Mouse (Mus musculus) layer of hippocampus, adult 2 months (tissue): ENCODE measurements at regions not wholly inside any gene's neighbourhood (a gene's known extent, or its start where the extent isn't known, plus 50 kb on each side); places are given as distances from the start of the nearest gene placed in this dataset.

ENCODE experiments used
- DNase-seq, 2 experiments: peaks; one replicate each; pipeline ENCODE4 v3.0.0; 2022; ENCODE audit warnings: low spot score in 2 of 2
- H3K27ac ChIP-seq: fragments of 200-600 bp; 2 replicates; pipeline ENCODE4 v1.8.1; 2022
- H3K4me3 ChIP-seq: fragments of 200-600 bp; 2 replicates; pipeline ENCODE4 v1.8.1; 2022; ENCODE audit warnings: mild to moderate bottlenecking
- CTCF ChIP-seq: fragments of 200-600 bp; conservative IDR thresholded peaks from 2 replicates; pipeline ENCODE4 v1.8.1; 2022; ENCODE audit warnings: antibody characterized with exemption, mild to moderate bottlenecking, moderate library complexity

DNA sequence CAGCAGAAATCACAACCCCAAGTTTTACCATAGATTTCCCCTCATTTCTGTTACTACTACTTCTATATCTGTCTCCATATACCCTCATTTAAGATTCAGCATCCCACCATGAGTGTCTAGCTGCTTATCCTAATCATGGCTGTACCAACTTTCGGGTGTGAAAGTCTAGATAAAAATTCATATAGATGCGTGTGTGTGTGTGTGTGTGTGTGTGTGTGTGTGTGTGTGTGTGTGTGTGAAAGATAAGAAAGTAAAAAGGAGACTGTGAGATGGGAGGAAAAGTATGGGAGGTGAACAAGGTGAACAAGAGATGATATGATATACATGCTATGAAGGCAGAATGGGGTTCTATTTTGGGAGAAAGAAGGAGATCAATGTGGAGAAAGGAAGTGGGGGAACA lies 111.7 kb upstream of the Nhs start:
- TF ChIP-seq CTCF = no peak
- Histone ChIP-seq H3K27ac (no peak overlapping the region), H3K4me3 (no peak overlapping the region)
- no peak for DNase-seq

DNA sequence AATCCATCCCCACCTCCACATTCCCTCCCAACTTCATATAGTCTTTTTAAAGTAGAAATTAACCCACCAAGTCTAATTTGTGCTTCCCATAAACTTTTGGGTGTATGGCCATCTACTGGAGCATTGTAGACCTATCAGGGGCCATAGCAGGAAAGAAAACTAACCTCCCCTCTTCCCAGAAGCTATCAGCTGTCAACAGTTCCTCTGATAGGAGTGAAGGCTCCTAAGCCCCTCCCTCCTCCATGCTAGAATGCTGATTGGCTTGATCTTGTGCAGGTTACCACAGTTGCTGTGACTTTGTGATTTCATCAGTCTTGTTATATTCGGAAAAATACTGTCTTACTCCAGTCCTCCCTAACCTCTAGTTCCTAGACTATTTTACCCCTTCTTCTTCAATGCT lies 109.4 kb upstream of the Nhs start:
- H3K4me3 ChIP-seq = no peak overlapping the region
- no peak overlapping the region for H3K27ac ChIP-seq
- TF ChIP-seq CTCF = no peak
- DNase-seq = no peak

DNA sequence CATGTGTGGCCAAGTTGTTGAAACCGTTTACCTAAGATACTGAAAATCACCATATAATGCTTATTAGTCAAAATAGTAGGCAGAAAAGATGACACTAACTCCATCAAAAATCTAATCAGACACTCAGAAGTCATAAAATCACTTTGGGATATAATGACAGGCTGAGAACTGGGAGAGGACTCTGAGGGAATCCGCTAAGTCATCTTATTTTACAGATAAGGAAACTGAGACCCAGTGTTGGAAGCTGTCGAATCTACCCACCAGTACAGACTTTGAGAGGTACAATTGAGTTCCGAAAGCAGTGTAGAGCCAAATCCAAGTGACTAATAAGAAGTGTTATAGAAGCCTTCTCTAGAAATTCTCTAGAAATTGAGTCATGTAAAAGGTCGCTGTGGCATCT lies 108.6 kb upstream of the Nhs start:
- H3K4me3 ChIP-seq = no peak overlapping the region
- no peak for TF ChIP-seq CTCF
- no peak for DNase-seq
- no peak overlapping the region for H3K27ac ChIP-seq

DNA sequence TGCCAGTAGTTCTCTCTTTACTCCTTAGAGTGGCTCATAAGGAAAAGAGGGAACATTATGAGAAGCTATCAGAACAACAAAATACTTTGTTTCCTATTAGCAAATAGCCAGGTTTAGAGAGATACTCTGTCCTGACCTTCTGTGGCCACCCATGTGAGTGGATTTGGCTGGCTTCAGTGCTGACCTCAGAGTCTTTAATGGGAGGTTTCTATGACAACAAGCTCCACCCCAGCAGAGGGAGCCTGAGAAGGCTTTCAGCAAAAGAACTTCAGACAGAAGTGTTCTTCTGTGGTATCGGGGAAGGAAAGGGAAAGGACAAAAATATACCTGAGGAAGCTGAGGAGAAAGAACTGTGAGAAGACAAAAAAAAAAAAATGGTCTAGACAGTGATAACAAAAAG lies 108.1 kb upstream of the Nhs start:
- Histone ChIP-seq H3K27ac (no peak overlapping the region), H3K4me3 (no peak overlapping the region)
- TF ChIP-seq CTCF = no peak
- no peak for DNase-seq

DNA sequence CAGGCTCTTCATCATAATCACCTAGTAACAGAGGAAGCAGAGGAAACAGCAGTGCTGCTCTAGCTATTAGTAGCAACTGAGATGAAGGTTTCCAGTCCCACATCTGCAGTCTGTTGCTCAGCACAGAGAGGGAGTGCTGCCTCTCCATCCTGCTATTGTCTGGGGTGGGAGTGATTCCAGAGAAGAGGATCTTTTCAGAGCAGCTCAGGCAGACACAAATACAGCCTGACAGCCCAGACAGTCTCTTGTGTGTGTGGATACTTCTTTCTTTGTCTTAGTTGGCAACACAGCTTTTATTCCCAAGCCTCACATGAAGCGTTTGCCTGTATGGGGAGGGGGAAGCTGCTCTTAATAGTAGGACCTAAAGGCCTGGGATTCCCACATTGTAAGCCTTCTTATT lies 107.2 kb upstream of the Nhs start:
- Histone ChIP-seq H3K27ac (no peak overlapping the region), H3K4me3 (no peak overlapping the region)
- TF ChIP-seq CTCF = no peak
- DNase-seq = no peak

DNA sequence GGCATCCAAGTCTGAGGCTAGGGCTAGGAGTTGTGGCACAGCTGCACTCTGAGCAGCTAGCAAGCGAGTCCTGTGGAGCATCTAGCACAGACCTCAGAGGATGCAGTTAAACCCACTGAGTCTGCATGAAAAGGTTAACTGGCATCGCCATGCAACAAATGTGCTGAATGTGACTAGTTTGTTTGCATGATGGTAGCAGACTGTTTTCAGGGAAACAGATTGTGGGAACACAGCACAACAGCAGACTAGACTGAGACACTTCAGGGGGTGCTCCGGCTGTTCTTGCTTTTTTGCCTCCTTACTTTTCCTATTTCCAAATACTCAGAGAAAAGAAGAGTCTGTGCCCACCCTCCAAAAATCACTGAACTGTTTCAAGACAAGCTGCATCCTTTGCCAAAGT lies 97.9 kb upstream of the Nhs start:
- peak in 1 of 2 experiments; percentile 9 for DNase-seq
- H3K4me3 ChIP-seq = no peak overlapping the region
- H3K27ac ChIP-seq = no peak overlapping the region
- TF ChIP-seq CTCF = no peak

DNA sequence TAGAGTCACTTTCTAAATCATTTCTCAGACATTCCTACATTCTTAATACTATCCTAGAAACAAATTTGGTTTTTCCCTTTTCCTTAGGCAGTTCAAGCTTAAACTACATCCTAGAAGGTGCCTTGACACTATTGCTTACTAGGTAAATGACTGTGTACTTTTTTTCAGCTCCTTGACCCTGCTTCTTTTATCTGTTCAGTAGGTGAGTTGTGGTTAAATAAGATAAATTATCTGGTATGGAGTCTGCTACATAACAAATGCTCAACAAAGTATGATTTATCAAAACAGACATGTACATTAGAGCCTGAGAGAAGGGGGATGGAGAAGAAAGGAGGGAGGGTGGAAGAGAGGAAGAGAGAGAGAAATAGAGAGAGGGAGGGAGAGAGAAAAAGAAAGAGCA lies 96.3 kb upstream of the Nhs start:
- Histone ChIP-seq H3K27ac (no peak overlapping the region), H3K4me3 (no peak overlapping the region)
- TF ChIP-seq CTCF = no peak
- no peak for DNase-seq

DNA sequence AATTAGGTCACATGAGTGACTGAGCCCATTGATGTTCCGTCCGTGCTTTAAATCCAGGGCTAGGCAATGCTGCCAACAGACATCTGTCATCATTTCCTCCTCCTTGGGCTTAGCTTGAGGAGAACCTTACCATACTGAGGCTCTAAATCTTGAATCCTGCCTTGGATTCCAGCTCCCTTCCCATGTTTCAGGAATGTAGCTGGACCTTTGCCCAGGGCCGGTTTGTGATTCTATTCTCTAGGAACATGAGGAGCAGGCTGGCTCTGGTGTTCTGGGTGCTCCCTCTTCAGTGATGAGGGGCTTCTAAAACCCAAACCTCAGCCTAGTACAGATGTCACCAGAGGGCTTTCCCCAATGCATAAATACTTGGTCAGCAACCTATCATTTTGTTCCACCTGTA lies 81.8 kb upstream of the Nhs start:
- DNase-seq = no peak
- no peak overlapping the region for H3K4me3 ChIP-seq
- no peak for TF ChIP-seq CTCF

DNA sequence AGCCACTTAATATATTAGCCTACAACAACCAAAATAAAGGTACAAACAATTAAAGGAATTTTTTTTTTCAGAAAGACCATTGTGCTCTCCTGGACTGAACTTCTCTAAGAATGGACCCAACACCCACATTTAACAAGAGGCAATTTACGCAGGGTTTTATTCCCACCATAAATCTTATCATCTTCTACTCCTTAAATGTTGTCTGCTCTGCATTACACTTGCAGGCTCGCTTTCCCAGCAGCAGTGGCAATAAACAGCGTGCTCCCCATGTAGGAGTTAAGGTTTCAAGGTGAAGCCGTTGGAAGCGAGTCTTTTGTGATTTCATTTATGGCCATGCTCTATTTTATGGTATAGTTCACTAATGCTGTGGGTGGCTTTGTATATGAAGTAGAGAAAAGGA lies 76.0 kb upstream of the Nhs start:
- TF ChIP-seq CTCF = no peak
- no peak for DNase-seq
- Histone ChIP-seq H3K4me3 (no peak overlapping the region), H3K27ac (no peak overlapping the region)

More for the DNA sequence above, 81.8 kb upstream of the Nhs start:
- H3K27ac ChIP-seq = no peak overlapping the region

DNA sequence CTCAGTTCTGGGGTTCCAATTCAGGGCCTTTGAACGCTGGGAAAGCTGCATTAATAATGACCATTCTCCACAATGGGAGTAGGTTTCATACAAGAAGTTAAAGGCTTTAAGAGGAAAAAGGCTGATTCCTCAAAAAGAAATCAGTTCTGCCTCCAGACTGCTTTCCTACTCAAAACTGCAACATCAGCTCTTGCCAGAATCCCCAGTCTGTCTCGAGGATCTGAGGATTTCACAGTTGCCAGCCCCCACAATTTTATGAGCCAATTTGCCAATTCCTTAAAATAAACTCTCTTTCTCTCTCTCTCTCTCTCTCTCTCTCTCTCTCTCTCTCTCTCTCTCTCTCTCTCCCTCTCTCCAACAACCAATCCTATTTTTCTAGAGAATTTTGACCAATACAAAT lies 51.3 kb upstream of the Nhs start:
- H3K27ac ChIP-seq = no peak overlapping the region
- DNase-seq = no peak
- TF ChIP-seq CTCF = no peak
- H3K4me3 ChIP-seq = no peak overlapping the region
